Mouse (Mus musculus) hematopoietic stem cell, adult 5-6 weeks (primary cell): ENCODE measurements around the gene Bahcc1. TPM values are rescaled to one million over a fixed set of nuclear protein-coding genes. Genes with fewer than 3 reads are reported as not detected.

Experiments used
- ATAC-seq, 2 experiments: fragments of 125-278 bp in 1 of 2; replicated peaks in 1 of 2; 2 replicates each; pipeline ENCODE4 v1.8.0; 2016 to 2017; ENCODE audit warnings: inconsistent platforms in 2 of 2, mild to moderate bottlenecking in 2 of 2, moderate number of reproducible peaks in 2 of 2, low read depth in 1 of 2, moderate TSS enrichment in 1 of 2; ENCODE audit not compliant: low FRiP score in 2 of 2, poor library complexity in 2 of 2, severe bottlenecking in 2 of 2, insufficient read depth in 1 of 2, low TSS enrichment in 1 of 2
- total RNA-seq: library from RNA; stranded (forward); fragments of 172-1452, 232-1000 nt; gene quantifications from 2 replicates; pipeline ENCODE4 v1.2.3, GENCODE M21; 2017

Bahcc1 gene
- total RNA-seq, 1 experiment from 2014 or later = 6.8 TPM

- no peak for ATAC-seq
Observed at GRCm38 (mm10) chr11:120200621-120201020, 32.1 kb upstream of the Bahcc1 start.

- ATAC-seq = no peak
Observed at GRCm38 (mm10) chr11:120204200-120204599, 28.5 kb upstream of the Bahcc1 start.

GRCm38 (mm10) chr11:120206069-120206668 lies 26.6 kb upstream of the Bahcc1 start:
- no peak for ATAC-seq

- no peak for ATAC-seq
Observed at GRCm38 (mm10) chr11:120206669-120207090, 26.1 kb upstream of the Bahcc1 start.

GRCm38 (mm10) chr11:120208848-120209247 lies 23.9 kb upstream of the Bahcc1 start:
- no peak for ATAC-seq

GRCm38 (mm10) chr11:120209462-120209861 lies 23.3 kb upstream of the Bahcc1 start:
- ATAC-seq = peak; percentile 78 to 89

- ATAC-seq = no peak
Observed at GRCm38 (mm10) chr11:120215726-120216241, 17.0 kb upstream of the Bahcc1 start.

GRCm38 (mm10) chr11:120216540-120217324 lies 16.0 kb upstream of the Bahcc1 start:
- ATAC-seq = peak; percentile 68; a peak in 3 of 4 replicates

- no peak for ATAC-seq
Observed at GRCm38 (mm10) chr11:120218176-120218856, 14.4 kb upstream of the Bahcc1 start.

GRCm38 (mm10) chr11:120218946-120219345 lies 13.8 kb upstream of the Bahcc1 start:
- ATAC-seq = peak; percentile 63 to 69; a peak in 3 of 4 replicates

- ATAC-seq = no peak
Observed at GRCm38 (mm10) chr11:120219916-120220522, 12.7 kb upstream of the Bahcc1 start.

GRCm38 (mm10) chr11:120220963-120221827 lies 11.6 kb upstream of the Bahcc1 start:
- no peak for ATAC-seq

GRCm38 (mm10) chr11:120222425-120223104 lies 10.2 kb upstream of the Bahcc1 start:
- no peak for ATAC-seq

- ATAC-seq = no peak
Observed at GRCm38 (mm10) chr11:120223586-120224487, 8.9 kb upstream of the Bahcc1 start.

GRCm38 (mm10) chr11:120224488-120225255 lies 8.1 kb upstream of the Bahcc1 start:
- ATAC-seq = no peak
